Mouse (Mus musculus): ENCODE measurements at regions not wholly inside any gene's neighbourhood (a gene's known extent, or its start where the extent isn't known, plus 50 kb on each side); places are given as distances from the start of the nearest gene placed in this dataset.

DNA sequence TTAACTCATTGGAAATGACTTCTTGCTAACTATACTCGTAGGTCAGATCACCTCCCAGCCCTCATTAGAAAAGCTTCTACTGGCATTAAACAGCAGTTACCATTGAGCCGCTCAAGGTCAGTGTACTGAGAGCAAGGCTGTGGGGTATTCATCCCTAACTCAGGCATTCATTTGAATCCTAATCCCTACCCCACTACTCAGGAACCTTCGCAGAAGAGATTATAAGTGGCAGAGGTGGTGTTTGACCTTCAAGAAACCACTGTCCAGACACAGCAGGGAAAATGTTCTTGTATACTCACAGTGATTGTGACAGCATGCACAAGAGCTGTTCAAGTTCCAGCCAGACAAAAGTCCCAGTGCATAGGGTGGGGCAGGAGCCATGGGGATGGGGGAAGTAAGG is 179.5 kb downstream of the 1700064H15Rik start:
- TF ChIP-seq POLR2A (IDR thresholded peaks at IDR 0.05; ENCODE audit: control insufficient read depth in 1 of 2, insufficient read depth in 1 of 2, low read depth in 1 of 2, low read length in 2 of 2, poor library complexity in 1 of 2) (no peak), ZKSCAN1 (IDR thresholded peaks at IDR 0.05; ENCODE audit: low read depth, low read length) (no peak), MXI1 (IDR thresholded peaks at IDR 0.05; ENCODE audit: low read depth, low read length) (no peak), ZC3H11A (IDR thresholded peaks at IDR 0.05; ENCODE audit: low read depth, low read length) (no peak), CTCF (IDR thresholded peaks at IDR 0.05 in 2 of 3, conservative IDR thresholded peaks at IDR 0.05 in 1 of 3; ENCODE audit: control insufficient read depth in 1 of 3, insufficient read depth in 1 of 3, low read depth in 2 of 3, low read length in 3 of 3, poor library complexity in 1 of 3, severe bottlenecking in 1 of 3) (no peak), EP300 (IDR thresholded peaks at IDR 0.05; ENCODE audit: low read depth in 1 of 2, low read length in 2 of 2) (no peak), GATA1 (IDR thresholded peaks at IDR 0.05; ENCODE audit: low read depth, low read length) (no peak), TAL1 (IDR thresholded peaks at IDR 0.05; ENCODE audit: low read length) (no peak)
